Mouse (Mus musculus) Muller cell, postnatal 12 days (primary cell): ENCODE measurements around the gene Rps6ka4.

Experiments
- DNase-seq: peaks from one replicate; pipeline ENCODE4 v3.0.0-alpha.2; 2015; ENCODE audit errors: inconsistent ontology term

The Rps6ka4 gene

DNA sequence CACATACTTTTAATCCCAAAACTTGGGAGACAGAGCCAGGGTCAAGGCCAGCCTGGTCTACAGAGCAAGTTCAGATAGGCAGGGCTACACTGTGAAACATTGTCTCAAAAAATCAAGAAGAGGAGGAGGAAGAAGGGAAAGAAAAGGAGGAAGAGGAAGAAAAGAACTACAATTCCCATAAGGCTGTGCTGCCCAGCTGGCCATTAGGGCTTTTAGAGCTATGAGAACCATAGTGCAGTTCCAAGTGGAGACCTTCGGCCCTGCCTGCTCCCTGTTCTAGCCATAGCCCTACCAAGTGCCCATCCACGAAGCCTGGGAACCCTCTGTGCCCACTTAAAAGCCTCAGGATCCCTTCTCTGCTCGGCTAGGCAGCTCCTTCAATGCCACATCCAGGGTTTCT lies 11.1 kb upstream of the Rps6ka4 start:
- DNase-seq = no peak

DNA sequence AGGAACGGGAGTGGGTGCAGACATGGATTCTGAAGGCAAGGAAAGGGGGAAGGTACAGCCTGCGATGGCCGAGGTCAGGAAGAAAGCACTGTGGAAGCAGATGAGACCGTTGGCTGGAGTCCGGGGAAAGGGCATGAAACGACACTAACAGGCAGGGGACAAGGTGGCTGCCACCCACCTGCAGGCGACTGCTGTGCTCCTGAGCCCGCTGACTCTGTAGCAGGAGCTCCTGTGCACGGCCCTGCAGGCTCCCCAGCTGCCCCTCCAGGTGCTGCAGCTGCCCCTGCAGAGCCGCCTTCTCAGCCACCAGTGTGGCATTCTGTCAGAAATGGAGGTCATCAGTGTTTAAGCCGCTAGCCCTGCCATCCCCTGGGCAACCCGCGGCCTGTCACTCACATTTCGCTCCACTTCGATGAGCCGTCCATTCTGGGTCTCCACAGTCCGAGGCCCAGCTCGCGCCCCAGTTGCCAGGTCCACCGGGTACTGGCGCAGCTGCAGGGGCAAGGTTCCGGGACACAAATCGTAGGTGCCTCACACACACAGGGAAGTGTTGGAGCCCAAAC lies 9.2 kb upstream of the Rps6ka4 start:
- no peak for DNase-seq

DNA sequence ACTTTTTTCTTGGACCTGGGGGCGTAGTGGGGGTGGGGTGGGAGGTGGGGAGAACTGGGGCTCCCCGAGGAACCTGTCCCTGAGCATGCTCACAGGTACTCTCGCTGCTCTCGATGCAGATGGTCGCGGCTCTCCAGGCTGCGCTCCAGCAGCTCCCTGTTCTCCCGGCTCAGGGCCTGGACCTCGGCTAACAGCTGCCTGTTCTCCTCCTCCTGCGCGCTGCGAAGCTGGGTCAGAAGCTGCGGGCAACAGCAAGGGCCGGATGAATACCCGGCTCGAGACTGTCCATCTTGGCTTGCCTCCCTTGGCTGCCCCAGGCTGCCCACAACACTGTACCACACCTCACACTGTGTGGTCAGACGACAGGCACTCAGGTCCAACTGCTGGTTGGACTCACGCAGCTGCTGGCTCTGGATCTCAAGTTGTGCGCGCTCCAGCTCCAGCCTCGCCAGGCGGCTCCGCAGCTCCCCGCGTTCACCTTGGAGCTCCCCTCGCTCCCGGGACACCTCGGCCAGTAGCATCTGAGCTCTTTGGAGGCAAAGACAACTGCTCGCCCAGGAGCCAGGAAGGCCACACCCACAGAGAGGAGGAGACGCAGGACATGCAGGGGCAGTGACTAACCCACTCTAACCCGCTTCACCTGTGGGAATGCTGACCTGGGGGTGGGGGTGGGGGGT lies 7.5 kb upstream of the Rps6ka4 start:
- peak; percentile 31 for DNase-seq

DNA sequence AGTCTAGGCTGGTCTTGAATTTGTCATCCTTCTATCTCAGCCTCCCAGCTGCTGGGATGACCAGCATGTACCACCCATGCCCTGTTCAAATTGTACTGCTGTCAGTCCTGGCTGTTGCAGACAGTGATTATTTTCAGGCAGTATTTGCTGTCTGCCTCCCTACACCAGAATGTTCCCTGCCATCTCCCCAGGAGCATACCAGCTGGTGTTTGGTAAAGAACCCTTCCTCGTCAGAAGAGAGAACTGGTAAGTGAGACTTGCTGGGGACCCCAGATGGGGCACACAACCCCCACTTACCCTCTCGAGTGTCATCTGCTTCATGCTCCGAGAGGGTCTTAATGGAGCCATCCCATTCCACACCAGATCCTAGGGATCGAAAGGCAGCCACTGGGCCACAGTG lies 5.6 kb upstream of the Rps6ka4 start:
- no peak for DNase-seq

DNA sequence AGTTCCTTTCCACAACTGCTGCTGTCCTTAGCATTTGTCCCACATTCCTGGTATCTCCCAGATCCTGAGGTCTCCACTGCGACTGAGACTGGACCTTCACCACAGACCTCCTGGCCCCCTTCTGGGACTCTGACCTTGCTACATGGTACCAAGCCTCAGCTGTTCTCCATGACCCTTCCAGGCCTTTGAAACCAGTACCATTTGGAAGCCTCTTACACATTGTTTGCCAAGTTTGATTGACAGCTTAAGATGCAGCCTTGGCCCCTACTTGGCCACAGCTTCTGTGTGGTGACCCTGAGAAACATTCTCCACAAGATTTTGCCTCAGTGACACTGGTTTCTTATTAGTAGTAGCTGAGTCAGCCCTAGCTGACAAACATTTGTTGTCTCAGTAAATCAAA lies 1.9 kb upstream of the Rps6ka4 start:
- no peak for DNase-seq

DNA sequence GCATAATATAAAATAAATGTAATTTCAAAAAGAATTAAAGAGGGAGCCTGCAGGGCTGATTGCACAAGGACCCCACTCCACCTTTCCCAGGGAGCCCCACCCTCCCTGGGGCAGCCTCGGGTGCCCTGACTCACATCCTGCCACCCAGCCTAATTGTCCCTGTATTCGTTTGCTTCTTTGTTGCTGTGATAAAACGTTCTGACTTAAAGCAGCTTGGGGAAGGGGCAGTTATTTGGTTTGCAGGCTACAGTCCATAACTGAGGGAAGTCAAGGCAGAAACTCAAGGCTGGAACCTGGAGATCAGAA lies 809 bp upstream of the Rps6ka4 start:
- peak; percentile 27 for DNase-seq

DNA sequence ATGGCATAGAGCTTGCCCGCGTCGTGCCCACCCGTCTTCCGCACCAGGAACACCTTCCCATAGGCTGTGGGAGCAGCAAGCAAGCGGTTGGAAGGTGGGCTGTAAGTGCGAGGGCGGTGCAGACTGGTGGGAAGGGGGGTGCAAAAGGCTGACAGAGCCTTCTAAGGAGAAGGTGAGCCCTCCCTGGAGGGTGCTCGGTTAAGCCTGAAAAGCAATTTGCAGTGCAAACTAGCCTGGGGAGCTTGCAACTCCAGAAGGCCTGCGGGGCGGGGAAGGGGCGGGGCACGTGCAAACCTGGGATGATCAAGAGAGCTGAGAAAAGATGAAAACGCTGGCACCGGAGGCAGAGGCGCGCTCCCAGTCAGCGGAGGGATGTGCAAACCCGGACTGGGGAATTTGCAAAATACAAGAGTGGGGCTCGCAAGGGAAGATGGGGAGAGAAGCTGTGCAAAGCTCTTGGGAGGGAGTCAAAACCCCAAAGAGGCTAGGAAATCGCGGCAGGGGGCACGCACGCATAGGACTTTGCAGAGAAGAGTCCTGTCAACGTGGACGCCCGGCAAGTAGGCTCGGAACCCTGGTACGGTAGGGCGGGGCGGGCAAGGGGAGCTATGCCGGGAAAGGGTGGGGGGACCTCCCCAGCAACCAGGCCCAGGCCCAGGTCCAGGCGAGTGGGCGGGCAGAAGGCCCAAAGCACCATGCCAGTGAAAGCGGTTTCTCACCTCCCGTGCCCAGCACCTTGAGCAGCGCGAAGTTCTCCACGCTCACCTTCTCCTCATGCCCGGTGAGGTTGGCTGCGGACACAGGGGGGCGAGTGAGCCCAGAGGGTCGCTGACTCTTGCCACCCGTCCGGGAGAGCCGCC lies 591 bp downstream of the Rps6ka4 start:
- DNase-seq = peak; percentile 39

DNA sequence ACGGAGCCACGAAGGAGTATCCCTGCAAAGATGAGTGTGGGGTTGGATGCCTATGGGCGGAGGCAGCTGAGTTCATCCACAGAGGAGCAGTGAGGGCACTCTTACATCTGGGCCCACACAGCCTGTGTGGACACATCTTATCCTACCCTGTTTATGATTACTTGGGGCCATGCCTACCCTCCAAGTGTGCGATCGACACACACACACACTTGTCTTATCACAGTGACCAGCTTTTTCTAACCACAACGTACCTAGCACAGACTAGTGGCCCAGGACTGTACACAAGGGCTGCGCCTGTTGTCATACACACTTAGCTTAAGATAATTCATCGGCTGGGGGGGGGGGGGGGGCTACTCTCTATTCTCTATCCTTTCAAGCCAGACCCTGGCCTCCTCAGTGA lies 8.1 kb downstream of the Rps6ka4 start:
- DNase-seq = no peak

DNA sequence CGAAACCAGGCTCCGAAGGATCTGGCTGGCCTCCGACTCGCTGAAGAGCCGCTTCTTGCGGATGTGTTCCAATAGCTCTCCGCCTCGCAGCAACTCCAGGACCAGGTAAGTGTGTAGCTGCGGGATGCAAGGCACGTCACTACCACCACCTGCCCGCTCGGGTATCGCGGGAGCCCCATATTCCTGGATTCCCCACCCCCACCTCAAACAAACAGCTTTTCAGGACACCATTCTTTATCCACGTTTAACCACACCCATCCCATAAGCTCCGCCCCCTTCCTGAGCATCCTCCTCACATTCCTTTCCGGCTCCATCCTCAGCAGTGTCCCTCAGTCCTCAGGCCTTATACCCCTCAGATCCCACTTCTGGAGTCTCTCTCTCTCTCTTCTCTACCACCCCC lies 9.1 kb downstream of the Rps6ka4 start:
- no peak for DNase-seq

DNA sequence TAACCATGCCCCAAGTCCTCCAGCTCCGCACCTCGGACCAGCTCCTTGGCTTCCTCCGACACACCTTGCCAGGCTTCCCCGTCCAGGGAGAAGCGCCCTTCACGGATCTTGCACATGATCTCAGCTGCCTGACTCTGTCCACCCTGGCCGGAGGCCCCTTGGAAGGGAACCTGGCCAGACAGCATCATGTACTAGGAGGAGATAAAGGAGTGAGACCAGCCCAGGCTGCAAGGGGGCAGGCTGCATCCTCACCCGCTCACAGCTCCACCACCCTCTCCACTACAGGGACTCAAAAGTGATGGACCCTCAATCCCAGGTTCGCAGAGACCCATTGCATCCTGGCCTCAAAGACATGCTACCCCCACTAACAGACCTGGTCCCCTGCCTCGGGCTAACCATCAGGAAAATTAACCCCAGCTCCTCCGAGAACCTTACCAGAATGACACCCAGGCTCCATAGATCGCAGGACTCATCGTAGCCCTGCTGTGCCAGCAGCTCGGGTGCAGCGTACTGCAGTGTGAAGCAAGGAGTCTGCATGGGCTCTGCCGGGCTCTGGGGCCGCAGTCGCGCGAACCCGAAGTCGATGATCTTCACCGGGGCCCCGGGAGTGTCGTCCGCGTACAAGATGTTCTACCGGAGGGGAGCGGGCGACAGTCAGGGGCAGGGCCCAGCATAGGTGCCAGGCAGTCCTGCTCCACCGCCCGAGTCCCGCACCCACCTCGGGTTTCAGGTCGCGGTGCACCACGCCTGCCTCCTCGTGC lies 9.7 kb downstream of the Rps6ka4 start:
- DNase-seq = no peak

DNA sequence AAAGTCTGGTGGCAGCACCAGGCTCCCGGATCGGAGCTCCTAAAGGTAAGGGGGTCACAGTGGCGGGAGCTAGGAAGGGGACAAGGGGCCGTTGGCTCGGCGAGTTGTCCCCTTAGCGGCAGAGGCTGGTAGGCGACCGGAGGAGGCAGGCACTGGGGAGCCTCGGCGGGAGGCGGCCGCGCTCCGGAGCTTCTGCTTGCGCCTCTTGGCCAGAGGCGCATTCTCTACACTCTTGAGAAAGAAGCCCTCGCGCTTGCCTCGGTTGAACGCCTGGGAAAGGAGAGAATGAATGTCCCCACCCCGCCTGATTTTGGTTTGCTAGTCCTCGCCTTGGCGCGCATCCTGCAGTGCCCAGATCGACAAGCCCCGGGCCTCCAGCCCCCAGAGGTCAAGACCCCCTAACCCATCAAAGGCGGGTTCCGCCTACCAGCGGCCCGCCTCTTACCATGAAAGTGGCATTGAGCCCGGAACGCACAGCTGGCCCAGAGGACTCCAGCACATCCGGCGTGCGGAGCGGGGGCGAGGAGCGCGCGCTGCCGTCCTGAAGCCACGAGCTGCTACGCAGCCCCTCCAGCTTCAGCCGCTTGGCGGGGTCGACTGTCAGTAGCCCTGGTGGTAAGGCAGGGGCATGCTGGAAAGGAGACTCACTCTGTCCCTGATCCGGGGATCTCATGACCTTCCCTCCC lies 10.4 kb downstream of the Rps6ka4 start:
- no peak for DNase-seq

DNA sequence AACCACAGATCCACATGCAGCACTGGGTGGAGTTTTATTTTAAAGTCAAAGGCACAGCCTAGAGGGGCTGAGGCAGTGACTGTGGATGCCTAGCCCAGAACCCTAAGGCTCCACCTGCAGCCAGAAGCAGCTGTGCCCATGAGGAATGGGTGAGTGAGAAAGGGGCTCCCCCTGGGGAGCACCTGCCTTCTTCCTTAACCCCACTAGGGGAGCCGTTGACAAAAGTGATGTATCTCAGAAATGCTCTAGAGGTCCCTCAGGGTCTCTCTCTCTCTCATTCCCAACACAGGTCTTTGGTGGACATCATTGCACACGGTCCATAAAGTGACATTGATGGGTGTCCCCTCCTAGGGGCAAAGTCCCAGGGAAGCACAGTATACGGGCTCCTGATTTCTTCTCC lies 11.4 kb downstream of the Rps6ka4 start:
- DNase-seq = no peak

DNA sequence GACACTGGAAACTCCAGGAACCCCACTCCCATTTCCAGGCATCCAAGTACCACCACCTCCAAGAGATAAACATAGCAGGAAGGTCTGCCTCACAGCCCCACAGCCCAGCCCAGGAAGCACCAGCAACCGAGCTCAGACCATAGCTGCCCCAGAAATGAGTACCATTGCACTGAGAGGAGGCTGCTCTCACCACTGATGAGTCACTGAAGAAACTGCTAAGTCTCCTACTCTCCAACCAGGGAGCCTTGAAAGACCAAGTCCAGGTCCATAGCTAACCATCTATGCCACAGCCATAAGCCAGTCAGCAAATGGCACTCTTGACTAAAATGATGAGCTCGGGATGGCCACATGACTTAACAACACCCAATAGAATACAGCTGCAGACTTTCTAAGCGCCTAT lies 13.8 kb downstream of the Rps6ka4 start:
- DNase-seq = no peak

DNA sequence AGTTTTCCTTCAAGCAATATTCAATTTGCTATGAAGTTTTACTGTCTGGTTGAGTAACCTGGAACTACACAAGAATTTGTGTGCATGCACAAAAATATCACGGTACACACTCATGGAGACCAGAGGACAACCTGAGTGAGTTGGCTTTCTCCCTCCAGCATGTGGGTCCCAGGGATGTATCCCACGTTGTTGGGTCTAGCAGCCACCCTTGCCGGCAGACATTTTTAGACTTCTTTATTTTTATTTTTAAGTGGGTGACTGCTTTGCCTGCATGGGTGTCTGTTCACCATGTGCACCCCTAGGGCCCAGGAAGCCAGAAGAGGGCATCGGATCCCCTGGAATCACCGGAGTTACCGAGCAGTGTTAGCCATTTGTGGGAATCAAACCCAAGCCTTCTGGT lies 15.1 kb downstream of the Rps6ka4 start:
- DNase-seq = no peak

DNA sequence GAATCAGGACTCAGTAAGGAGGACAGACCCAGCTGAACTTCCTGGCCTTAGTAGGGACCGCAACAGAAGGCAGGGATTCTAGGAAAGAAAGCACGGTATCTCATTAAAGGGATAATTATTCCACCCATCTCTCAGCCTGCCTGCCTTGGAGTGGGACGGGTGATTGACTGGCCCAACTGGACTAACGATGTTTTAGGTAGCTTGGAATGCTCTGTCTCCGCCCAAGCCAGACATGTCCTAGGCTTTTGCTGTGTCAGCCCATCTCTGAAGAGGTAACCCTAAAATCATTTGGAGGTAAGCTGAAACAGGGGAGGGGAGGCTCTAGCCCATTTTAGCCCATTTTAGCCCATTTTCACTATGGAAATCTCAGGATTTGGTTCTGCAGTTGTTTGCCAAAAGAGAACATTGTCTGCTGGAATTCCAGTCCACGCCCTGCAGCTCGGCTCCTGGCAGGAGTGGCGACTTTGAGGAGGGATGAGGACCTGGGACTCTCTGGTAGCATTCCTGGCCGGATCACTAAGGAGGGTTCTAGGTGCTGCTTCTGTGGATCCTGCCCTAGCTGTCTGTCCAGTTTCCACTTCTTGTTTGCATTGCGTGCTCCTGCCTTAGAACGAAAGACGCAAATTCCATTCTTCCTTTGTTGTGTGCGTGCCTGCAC lies 19.8 kb downstream of the Rps6ka4 start:
- no peak for DNase-seq

DNA sequence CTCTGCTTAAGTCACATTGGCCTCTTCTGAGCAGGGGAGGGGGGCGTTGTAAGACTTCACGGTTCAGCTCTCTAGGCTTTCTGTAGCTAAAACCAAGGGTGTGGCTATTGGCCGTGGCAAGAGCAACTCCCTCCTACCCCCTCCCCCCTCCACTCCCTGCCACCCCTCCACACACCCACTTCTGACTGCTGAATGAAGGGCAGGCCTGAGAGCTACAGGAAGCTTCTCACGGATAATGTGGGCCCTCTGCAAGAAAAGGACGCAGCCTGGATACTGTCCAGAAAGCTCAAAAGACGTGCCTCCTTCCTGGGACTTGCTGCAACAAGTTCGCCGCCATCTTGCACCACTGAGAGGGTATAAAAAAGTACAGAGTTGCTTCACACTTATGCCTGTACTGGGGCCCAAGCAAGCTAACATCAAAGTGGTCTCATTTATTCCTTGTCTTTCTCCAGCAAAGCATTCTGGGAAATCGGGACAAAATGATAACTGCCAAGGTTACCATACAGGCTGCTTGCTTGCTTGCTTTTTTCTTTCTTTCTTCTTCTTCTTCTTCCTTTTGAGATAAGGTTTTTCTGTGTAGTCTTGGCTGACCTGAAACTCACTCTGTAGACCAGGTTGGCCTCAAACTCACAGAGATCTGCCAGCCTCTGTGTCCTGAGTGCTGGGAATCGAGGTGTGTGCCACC lies 21.2 kb downstream of the Rps6ka4 start:
- no peak for DNase-seq

DNA sequence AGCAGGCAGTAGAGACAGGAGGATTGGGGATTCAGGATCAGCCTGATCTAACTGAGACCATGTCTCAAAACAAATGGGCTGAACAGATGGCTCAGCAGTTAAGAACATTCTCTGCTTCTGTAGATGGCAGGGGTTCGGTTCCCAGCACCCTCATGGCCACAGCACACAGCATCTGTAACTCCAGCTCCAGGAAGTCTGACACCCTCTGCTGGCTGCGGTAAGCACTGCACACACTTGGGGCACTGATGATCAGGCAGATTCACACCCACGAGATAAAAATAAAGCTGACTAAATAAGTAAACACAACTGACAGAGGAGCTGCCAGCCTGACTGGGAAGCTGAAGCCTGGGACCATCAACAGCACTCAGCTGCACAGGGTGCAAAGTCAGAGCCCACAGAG lies 25.5 kb downstream of the Rps6ka4 start:
- DNase-seq = no peak

DNA sequence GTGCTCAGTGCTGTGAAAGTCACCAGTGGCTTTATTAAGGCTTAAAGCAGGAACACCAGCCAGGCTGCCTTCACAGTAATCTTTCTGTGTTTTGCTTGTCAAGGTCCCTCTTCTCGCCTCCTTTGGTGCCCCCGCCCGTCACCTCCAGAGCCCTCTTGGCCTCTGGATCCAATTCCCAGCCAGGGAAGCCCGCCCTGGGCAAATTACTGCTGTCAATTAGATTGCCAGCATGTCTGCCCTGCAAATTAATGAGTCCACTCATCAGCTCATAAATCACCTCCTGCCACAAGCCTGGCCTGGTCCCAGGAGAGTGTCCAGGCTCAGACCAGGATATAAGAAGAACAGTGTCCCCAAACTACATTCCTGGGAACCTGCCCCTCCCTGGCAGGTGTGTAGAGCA lies 26.1 kb downstream of the Rps6ka4 start:
- DNase-seq = peak; percentile 74
